Mouse (Mus musculus) MEL (cell line): ENCODE data around the gene Cdc7. TPM values are rescaled to one million over a fixed set of nuclear protein-coding genes. Genes with fewer than 3 reads are reported as not detected.

ENCODE experiments used
- DNase-seq: peaks from one replicate; pipeline ENCODE4 v3.0.0; 2011; ENCODE audit warnings: low read depth, low spot score
- H3K27ac ChIP-seq: 2 replicates; pipeline ENCODE4 v1.5.1; 2012; ENCODE audit warnings: low read depth, mild to moderate bottlenecking, control low read depth, low read length, moderate library complexity; ENCODE audit not compliant: control insufficient read depth
- H3K27me3 ChIP-seq, 2 experiments: fragments of 150-350 bp in 1 of 2; sonication (generic) in 1 of 2; 2 replicates each; pipeline ENCODE4 v1.6.1; 2012; ENCODE audit warnings: low read length in 2 of 2, mild to moderate bottlenecking in 2 of 2, improper control_type of control experiment in 1 of 2, moderate library complexity in 1 of 2; ENCODE audit not compliant: insufficient read depth in 2 of 2, control insufficient read depth in 1 of 2
- H3K36me3 ChIP-seq, 2 experiments: 2 replicates each; pipeline ENCODE4 v1.6.1; 2012 to 2014; ENCODE audit warnings: low read length in 2 of 2, improper control_type of control experiment in 1 of 2, inconsistent platforms in 1 of 2, mild to moderate bottlenecking in 1 of 2; ENCODE audit not compliant: insufficient read depth in 2 of 2, control insufficient read depth in 1 of 2
- H3K4me1 ChIP-seq, 2 experiments: fragments of 150-350 bp in 1 of 2; sonication (generic) in 1 of 2; 2 replicates each; pipeline ENCODE4 v1.6.1; 2012; ENCODE audit warnings: low read length in 2 of 2, improper control_type of control experiment in 1 of 2, mild to moderate bottlenecking in 1 of 2; ENCODE audit not compliant: insufficient read depth in 2 of 2, control insufficient read depth in 1 of 2
- H3K4me3 ChIP-seq, 2 experiments: fragments of 150-350 bp in 1 of 2; sonication (generic) in 1 of 2; 2 replicates each; pipeline ENCODE4 v1.5.1; 2012; ENCODE audit warnings: low read depth in 2 of 2, low read length in 2 of 2, mild to moderate bottlenecking in 2 of 2, moderate library complexity in 2 of 2, control low read depth in 1 of 2, improper control_type of control experiment in 1 of 2; ENCODE audit not compliant: control insufficient read depth in 1 of 2, insufficient read depth in 1 of 2
- H3K79me2 ChIP-seq: 2 replicates; pipeline ENCODE4 v1.6.1; 2012; ENCODE audit warnings: mild to moderate bottlenecking, low read length, moderate library complexity; ENCODE audit not compliant: control insufficient read depth, poor library complexity, insufficient read depth
- H3K9ac ChIP-seq: 2 replicates; pipeline ENCODE4 v1.6.1; 2012; ENCODE audit warnings: low read depth, mild to moderate bottlenecking, control low read depth, low read length, moderate library complexity; ENCODE audit not compliant: control insufficient read depth, poor library complexity, severe bottlenecking
- H3K9me3 ChIP-seq: fragments of 150-350 bp; sonication (generic); replicated peaks from 2 replicates; pipeline ENCODE4 v1.6.1; 2012; ENCODE audit warnings: mild to moderate bottlenecking, low read length, improper control_type of control experiment, moderate library complexity; ENCODE audit not compliant: insufficient read depth
- BHLHE40 ChIP-seq: IDR thresholded peaks from 2 replicates; pipeline ENCODE4 v1.6.1; 2012; ENCODE audit warnings: low read depth, mild to moderate bottlenecking, inconsistent platforms, low read length, improper control_type of control experiment, borderline replicate concordance
- CHD2 ChIP-seq: IDR thresholded peaks from 2 replicates; pipeline ENCODE4 v1.6.1; 2011; ENCODE audit warnings: low read length, improper control_type of control experiment
- E2F4 ChIP-seq: IDR thresholded peaks from 2 replicates; pipeline ENCODE4 v1.6.1; 2011; ENCODE audit warnings: low read depth, low read length, improper control_type of control experiment, borderline replicate concordance
- ELF1 ChIP-seq: IDR thresholded peaks from 2 replicates; pipeline ENCODE4 v1.6.1; 2014; ENCODE audit warnings: low read depth, mild to moderate bottlenecking, inconsistent platforms, low read length, improper control_type of control experiment, moderate library complexity
- ETS1 ChIP-seq: IDR thresholded peaks from 2 replicates; pipeline ENCODE4 v1.6.1; 2012; ENCODE audit warnings: low read depth, mild to moderate bottlenecking, inconsistent platforms, low read length, improper control_type of control experiment, moderate library complexity
- GABPA ChIP-seq: IDR thresholded peaks from 2 replicates; pipeline ENCODE4 v1.6.1; 2012; ENCODE audit warnings: low read depth, mild to moderate bottlenecking, inconsistent platforms, low read length, improper control_type of control experiment, moderate library complexity
- HCFC1 ChIP-seq: IDR thresholded peaks from 2 replicates; pipeline ENCODE4 v1.6.1; 2012; ENCODE audit warnings: low read depth, mild to moderate bottlenecking, inconsistent platforms, low read length, improper control_type of control experiment, moderate library complexity
- JUND ChIP-seq: IDR thresholded peaks from 2 replicates; pipeline ENCODE4 v1.6.1; 2011; ENCODE audit warnings: low read depth, mild to moderate bottlenecking, improper control_type of control experiment, low read length
- POLR2A ChIP-seq, 2 experiments: IDR thresholded peaks; 2 replicates each; pipeline ENCODE4 v1.6.1; 2011 to 2012; ENCODE audit warnings: low read length in 2 of 2, mild to moderate bottlenecking in 2 of 2, control low read depth in 1 of 2, improper control_type of control experiment in 1 of 2, low read depth in 1 of 2, moderate library complexity in 1 of 2; ENCODE audit not compliant: control insufficient read depth in 1 of 2, insufficient read depth in 1 of 2, poor library complexity in 1 of 2
- POLR2AphosphoS5 ChIP-seq: IDR thresholded peaks from 2 replicates; pipeline ENCODE4 v1.6.1; 2012; ENCODE audit warnings: low read depth, borderline replicate concordance, mild to moderate bottlenecking, inconsistent platforms, low read length, moderate library complexity, mixed read lengths
- RAD21 ChIP-seq: IDR thresholded peaks from 2 replicates; pipeline ENCODE4 v1.6.1; 2011; ENCODE audit warnings: mild to moderate bottlenecking, low read depth, low read length, improper control_type of control experiment
- RCOR1 ChIP-seq: IDR thresholded peaks from 2 replicates; pipeline ENCODE4 v1.6.1; 2012; ENCODE audit warnings: low read depth, mild to moderate bottlenecking, inconsistent platforms, low read length, improper control_type of control experiment
- TAL1 ChIP-seq: IDR thresholded peaks from 2 replicates; pipeline ENCODE4 v1.6.1; 2012; ENCODE audit warnings: mild to moderate bottlenecking, inconsistent platforms, low read length, moderate library complexity, mixed read lengths
- TCF12 ChIP-seq: IDR thresholded peaks from 2 replicates; pipeline ENCODE4 v1.6.1; 2014; ENCODE audit warnings: low read depth, mild to moderate bottlenecking, inconsistent platforms, low read length, improper control_type of control experiment, moderate library complexity
- UBTF ChIP-seq: IDR thresholded peaks from 2 replicates; pipeline ENCODE4 v1.6.1; 2012; ENCODE audit warnings: low read depth, mild to moderate bottlenecking, inconsistent platforms, low read length, improper control_type of control experiment, moderate library complexity, borderline replicate concordance; ENCODE audit not compliant: insufficient read depth
- USF1 ChIP-seq: IDR thresholded peaks from 2 replicates; pipeline ENCODE4 v1.6.1; 2014; ENCODE audit warnings: low read depth, mild to moderate bottlenecking, inconsistent platforms, low read length, improper control_type of control experiment, moderate library complexity
- ZC3H11A ChIP-seq: IDR thresholded peaks from 2 replicates; pipeline ENCODE4 v1.6.1; 2012; ENCODE audit warnings: low read depth, mild to moderate bottlenecking, inconsistent platforms, low read length, improper control_type of control experiment
- ZKSCAN1 ChIP-seq: IDR thresholded peaks from 2 replicates; pipeline ENCODE4 v1.6.1; 2012; ENCODE audit warnings: low read depth, mild to moderate bottlenecking, inconsistent platforms, low read length, improper control_type of control experiment, moderate library complexity
- ZMIZ1 ChIP-seq: IDR thresholded peaks from 2 replicates; pipeline ENCODE4 v1.6.1; 2012; ENCODE audit warnings: low read depth, mild to moderate bottlenecking, inconsistent platforms, low read length, improper control_type of control experiment, moderate library complexity
- polyA plus RNA-seq, 2 experiments: library from polyadenylated mRNA; stranded (reverse) in 1 of 2; unstranded in 1 of 2; fragments of >175 nt in 1 of 2; fragments of >200 nt in 1 of 2; gene quantifications; 2 replicates each; pipeline versions ENCODE4 v1.2.1 to v1.2.4; 2012; ENCODE audit warnings: low replicate concordance in 2 of 2, low read depth in 1 of 2; ENCODE audit not compliant: insufficient read length in 2 of 2, insufficient read depth in 1 of 2, missing spikeins in 1 of 2
- total RNA-seq: library from RNA; depleted of rRNA; stranded (reverse); fragments of 300-350 nt; gene quantifications from 2 replicates; pipeline ENCODE4 v1.2.3, GENCODE M21; 2012

The Cdc7 gene
- total and polyA plus RNA-seq, 3 experiments: 19.6 to 21.4 TPM; not detected in 1

DNA sequence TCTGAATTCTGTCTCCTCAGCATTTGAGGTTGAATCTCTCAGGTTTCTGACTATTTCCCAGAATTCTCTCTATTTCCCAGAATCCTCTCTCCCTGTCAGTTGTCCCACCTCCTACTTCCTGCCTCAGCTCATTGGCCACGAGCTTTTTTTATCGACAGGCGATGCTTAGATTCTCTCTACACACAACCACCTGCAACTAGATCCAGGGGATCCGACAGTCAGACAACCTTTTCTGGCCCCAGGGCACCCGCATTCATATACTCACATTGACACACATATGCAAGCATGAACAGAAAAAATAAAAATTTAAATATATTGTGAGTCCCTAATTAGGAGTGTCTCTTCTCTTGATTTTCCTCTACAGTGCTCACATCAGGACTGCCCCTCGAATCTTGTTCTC lies 63.5 kb downstream of the Cdc7 start:
- H3K36me3 ChIP-seq: no peaks in the 10 kb centered on the region
- H3K9ac ChIP-seq: no peak overlapping the region
- H3K27ac ChIP-seq: no peak overlapping the region
- no peaks in the 10 kb centered on the region for H3K79me2 ChIP-seq
- no peak for DNase-seq
- H3K27me3 ChIP-seq: no peaks in the 10 kb centered on the region
- no peak for TF ChIP-seq E2F4
- no peak for TF ChIP-seq JUND
- TF ChIP-seq USF1: no peak
- TF ChIP-seq RCOR1: no peak
- no peak for TF ChIP-seq TAL1
- TF ChIP-seq POLR2AphosphoS5: no peak
- TF ChIP-seq GABPA: no peak
- TF ChIP-seq TCF12: no peak
- TF ChIP-seq HCFC1: no peak
- TF ChIP-seq ZC3H11A: no peak
- no peak for TF ChIP-seq ZMIZ1
- no peak for TF ChIP-seq BHLHE40
- no peak for TF ChIP-seq ELF1
- TF ChIP-seq RAD21: no peak
- TF ChIP-seq UBTF: no peak
- no peak for TF ChIP-seq POLR2A (IDR thresholded peaks at IDR 0.05; ENCODE audit: control insufficient read depth in 1 of 2, insufficient read depth in 1 of 2, low read depth in 1 of 2, low read length in 2 of 2, poor library complexity in 1 of 2)
- no peaks in the 10 kb centered on the region for H3K9me3 ChIP-seq
- no peak overlapping the region for H3K4me3 ChIP-seq
- no peaks in the 10 kb centered on the region for H3K4me1 ChIP-seq

DNA sequence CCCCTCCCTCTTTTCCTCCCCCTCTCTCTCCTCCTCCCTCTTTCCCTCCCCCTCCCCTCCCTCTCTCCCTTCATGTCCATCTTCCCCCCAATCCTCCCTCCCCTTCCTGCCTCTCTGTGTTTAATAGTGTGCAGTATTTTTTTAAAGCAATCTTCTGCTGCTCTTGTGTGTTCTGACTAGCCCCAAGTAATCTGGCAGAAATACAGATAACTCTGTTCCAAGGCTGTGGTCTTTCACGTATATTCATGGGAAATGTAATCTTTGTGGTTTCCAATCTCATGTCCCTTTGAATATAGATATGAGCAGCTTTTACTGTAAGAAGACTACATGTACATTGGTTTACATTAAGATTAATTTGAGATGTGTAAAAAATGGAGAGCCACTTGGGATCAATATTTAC lies 64.4 kb downstream of the Cdc7 start:
- H3K4me1 ChIP-seq: no peaks in the 10 kb centered on the region
- H3K36me3 ChIP-seq: no peaks in the 10 kb centered on the region
- no peaks in the 10 kb centered on the region for H3K9me3 ChIP-seq
- H3K79me2 ChIP-seq: no peaks in the 10 kb centered on the region
- no peak for TF ChIP-seq ETS1
- no peak for TF ChIP-seq TAL1
- peak; percentile 87 for TF ChIP-seq RCOR1
- no peak for TF ChIP-seq CHD2
- no peak for TF ChIP-seq ZKSCAN1
- TF ChIP-seq, all 39 proteins: peak for 1
- no peaks in the 10 kb centered on the region for H3K27me3 ChIP-seq
- H3K9ac ChIP-seq: no peak overlapping the region
- DNase-seq: no peak
- no peak overlapping the region for H3K27ac ChIP-seq
- H3K4me3 ChIP-seq: no peak overlapping the region
